Mouse (Mus musculus): ENCODE data around the gene Cyp4a31. TPM values are rescaled to one million over a fixed set of nuclear protein-coding genes. Genes with fewer than 3 reads are reported as not detected.
"Not testable (repeated sequence)": the region's sequence is repeated elsewhere in the genome, so short reads cannot be mapped to it uniquely, and the experiment has no call there.

The Cyp4a31 gene
- polyA plus RNA-seq (2015; fragmentation: Nextera tagmentation; extraction: Ambion mirVana), result not detected in 2 replicates

DNA sequence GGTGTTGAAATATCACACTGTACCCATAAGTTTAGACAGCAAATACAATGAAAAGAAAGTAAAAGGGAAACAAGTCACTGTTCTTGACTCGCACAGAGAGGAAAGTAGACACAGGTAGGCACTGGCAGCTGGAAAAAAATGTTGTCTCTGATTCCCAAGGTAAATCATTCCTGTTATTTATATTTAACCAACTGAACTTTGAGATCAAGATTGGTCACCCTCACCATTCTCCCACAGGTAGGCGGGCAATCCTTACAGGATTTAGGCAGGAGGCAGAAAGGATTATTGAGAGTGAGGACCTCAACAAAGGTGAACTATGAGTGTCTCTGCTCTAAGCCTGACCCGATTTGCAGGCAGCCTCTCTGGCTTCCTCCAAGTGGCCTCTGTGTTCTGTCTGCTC, at the start of gene Cyp4a31:
TSS of gene Cyp4a31 (plus strand) at position 249 of the 400 bp plus-strand sequence.
- H3K27me3 ChIP-seq, result no peaks in the 10 kb centered on the region
- ATAC-seq (ENCODE audit: low FRiP score), result no peak
- WGBS, result 89% methylated on average over 3 of the region's 3 CpGs
- no peaks in the 10 kb centered on the region for H3K9me3 ChIP-seq
- H3K4me2 ChIP-seq, result no peak within 1 kb of the TSS
- H3K36me3 ChIP-seq, result no peaks in the 10 kb centered on the region
- H3K27ac ChIP-seq, result no peak within 1 kb of the TSS
- H3K9ac ChIP-seq, result no peak within 1 kb of the TSS
- no peak within 1 kb of the TSS for H3K4me3 ChIP-seq
- no peaks in the 10 kb centered on the region for H3K4me1 ChIP-seq (replicated peaks)

DNA sequence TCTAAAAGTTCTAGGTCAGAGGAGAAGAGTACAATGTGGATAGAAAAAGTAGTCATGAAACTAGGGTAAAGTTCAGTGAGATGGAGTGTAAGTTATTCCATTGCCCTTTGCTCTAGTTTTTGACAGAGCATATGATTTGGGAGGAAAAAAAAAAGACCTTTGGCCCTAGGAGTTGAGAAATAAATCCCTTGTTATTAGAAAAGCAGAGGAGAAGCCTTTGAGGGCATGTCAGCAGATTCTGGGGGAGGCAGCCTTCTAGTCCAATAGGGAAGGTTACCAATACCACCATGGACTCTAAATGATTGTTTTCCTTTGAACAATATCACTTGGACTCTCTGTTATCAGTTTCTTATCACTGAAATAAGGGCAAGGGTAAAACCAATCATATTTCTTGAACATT, 49.5 kb upstream of the Cyp4a31 start:
- not testable (repeated sequence) for H3K27me3 ChIP-seq; H3K4me2 ChIP-seq; H3K4me3 ChIP-seq; H3K4me1 ChIP-seq (replicated peaks); H3K9me3 ChIP-seq; ATAC-seq (ENCODE audit: low FRiP score); H3K36me3 ChIP-seq; H3K9ac ChIP-seq; H3K27ac ChIP-seq

DNA sequence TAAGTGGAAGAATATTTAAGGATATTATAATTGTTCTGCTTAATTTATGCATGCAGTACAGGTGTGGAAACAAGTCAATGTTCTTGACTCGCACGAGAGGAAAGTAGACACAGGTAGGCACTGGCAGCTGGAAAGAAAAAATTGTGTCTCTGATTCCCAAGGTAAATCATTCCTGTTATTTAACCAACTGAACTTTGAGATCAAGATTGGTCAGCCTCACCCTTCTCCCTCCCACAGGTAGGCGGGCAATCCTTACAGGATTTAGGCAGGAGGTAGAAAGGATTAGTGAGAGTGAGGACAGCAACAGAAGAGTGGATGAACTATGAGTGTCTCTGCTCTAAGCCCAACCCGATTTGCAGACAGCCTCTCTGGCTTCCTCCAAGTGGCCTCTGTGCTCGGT, 45.4 kb upstream of the Cyp4a31 start, which contains the start of gene Cyp4a10:
TSS of gene Cyp4a10 (plus strand) at position 265 of the 400 bp plus-strand sequence.
- not testable (repeated sequence) for H3K36me3 ChIP-seq; H3K4me3 ChIP-seq; H3K27ac ChIP-seq; H3K4me1 ChIP-seq (replicated peaks); H3K9ac ChIP-seq; H3K9me3 ChIP-seq; H3K27me3 ChIP-seq; H3K4me2 ChIP-seq; ATAC-seq (ENCODE audit: low FRiP score)
- WGBS, result 84% methylated on average over 5 of the region's 5 CpGs

DNA sequence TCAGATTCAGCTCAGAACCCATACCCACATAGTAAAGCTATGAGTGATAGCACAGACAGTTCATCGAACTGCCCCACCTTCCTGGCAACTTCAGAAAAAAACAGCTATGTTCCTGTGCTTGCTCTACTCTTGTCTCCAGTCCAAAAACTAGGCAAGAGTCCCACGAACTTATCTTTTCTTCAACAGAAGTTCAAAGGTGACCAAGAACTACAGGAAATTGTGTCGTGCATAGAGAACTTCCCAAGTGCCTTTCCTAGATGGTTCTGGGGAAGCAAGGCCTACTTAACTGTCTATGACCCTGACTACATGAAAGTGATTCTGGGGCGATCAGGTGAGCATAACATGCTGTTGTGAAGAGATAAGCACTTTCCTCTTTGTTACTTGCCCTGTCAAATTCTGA, 44.0 kb upstream of the Cyp4a31 start:
- H3K4me2 ChIP-seq, result no peak overlapping the region
- H3K4me1 ChIP-seq (replicated peaks), result no peaks in the 10 kb centered on the region
- no peaks in the 10 kb centered on the region for H3K27me3 ChIP-seq
- no peaks in the 10 kb centered on the region for H3K36me3 ChIP-seq
- no peaks in the 10 kb centered on the region for H3K9me3 ChIP-seq
- H3K4me3 ChIP-seq, result no peak overlapping the region
- H3K27ac ChIP-seq, result no peak overlapping the region
- 75% methylated on average over 4 of the region's 4 CpGs for WGBS
- no peak for ATAC-seq (ENCODE audit: low FRiP score)
- H3K9ac ChIP-seq, result no peak overlapping the region

- no peak for ATAC-seq (ENCODE audit: low FRiP score)
- no peaks in the 10 kb centered on the region for H3K36me3 ChIP-seq
- H3K4me2 ChIP-seq, result no peak overlapping the region
- H3K9me3 ChIP-seq, result no peaks in the 10 kb centered on the region
- no peak overlapping the region for H3K4me3 ChIP-seq
- no peaks in the 10 kb centered on the region for H3K4me1 ChIP-seq (replicated peaks)
- no peak overlapping the region for H3K9ac ChIP-seq
- no peaks in the 10 kb centered on the region for H3K27me3 ChIP-seq
- WGBS, result 100% methylated on average over 2 of the region's 2 CpGs
- no peak overlapping the region for H3K27ac ChIP-seq
These were observed 41.7 kb upstream of the Cyp4a31 start for GRCm38 (mm10) chr4:115521766-115522165.

GRCm38 (mm10) chr4:115545101-115545500, 18.3 kb upstream of the Cyp4a31 start:
- H3K4me1 ChIP-seq (replicated peaks), result no peaks in the 10 kb centered on the region
- no peak overlapping the region for H3K9ac ChIP-seq
- no peak for ATAC-seq (ENCODE audit: low FRiP score)
- H3K36me3 ChIP-seq, result no peaks in the 10 kb centered on the region
- no peaks in the 10 kb centered on the region for H3K27me3 ChIP-seq
- no peaks in the 10 kb centered on the region for H3K9me3 ChIP-seq
- 58% methylated on average over 1 of the region's 1 CpGs for WGBS
- no peak overlapping the region for H3K4me2 ChIP-seq
- H3K4me3 ChIP-seq, result no peak overlapping the region
- no peak overlapping the region for H3K27ac ChIP-seq

DNA sequence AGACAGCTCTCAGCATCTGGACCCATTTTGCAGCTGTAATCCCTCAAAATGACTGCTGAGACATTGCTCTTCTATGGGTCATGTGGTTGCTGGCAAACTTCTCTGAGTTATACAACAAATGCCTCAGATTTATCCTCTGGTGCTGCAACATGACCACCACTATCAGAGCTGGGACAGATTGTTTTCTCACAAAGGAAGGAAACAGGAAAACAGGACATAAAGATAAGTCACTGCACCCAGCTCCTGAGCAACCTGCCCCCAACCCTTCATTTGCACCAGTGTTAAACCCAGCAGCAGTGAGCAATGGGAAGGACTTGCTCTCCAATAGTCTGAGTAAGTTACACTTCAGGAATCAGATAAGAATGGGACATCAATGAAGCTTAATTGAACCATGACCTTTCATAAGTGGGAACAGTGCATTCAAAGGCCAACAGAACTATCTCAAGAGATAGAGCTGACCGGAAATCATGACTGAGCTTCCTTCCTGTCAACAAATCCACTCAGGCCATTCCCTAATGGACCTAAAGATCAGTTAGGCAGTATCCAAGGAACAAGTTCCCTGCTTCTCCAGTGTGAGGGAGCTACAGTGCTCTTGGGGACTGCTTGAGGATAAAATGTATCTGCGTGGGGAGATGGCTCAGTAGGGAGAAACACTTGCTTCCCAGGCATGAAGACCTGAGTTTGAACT, 17.2 kb upstream of the Cyp4a31 start:
- H3K4me2 ChIP-seq, result no peak overlapping the region
- WGBS, result 89% methylated on average over 2 of the region's 2 CpGs
- no peak overlapping the region for H3K9ac ChIP-seq
- no peaks in the 10 kb centered on the region for H3K27me3 ChIP-seq
- no peak overlapping the region for H3K4me3 ChIP-seq
- no peak for ATAC-seq (ENCODE audit: low FRiP score)
- H3K9me3 ChIP-seq, result no peaks in the 10 kb centered on the region
- H3K4me1 ChIP-seq (replicated peaks), result no peaks in the 10 kb centered on the region
- H3K36me3 ChIP-seq, result no peaks in the 10 kb centered on the region
- H3K27ac ChIP-seq, result no peak overlapping the region

GRCm38 (mm10) chr4:115552726-115553125, 10.7 kb upstream of the Cyp4a31 start:
- H3K9me3 ChIP-seq, result no peaks in the 10 kb centered on the region
- WGBS, result 86% methylated on average over 3 of the region's 3 CpGs
- no peaks in the 10 kb centered on the region for H3K36me3 ChIP-seq
- H3K27ac ChIP-seq, result no peak overlapping the region
- H3K4me1 ChIP-seq (replicated peaks), result no peaks in the 10 kb centered on the region
- no peak overlapping the region for H3K4me2 ChIP-seq
- H3K9ac ChIP-seq, result no peak overlapping the region
- H3K4me3 ChIP-seq, result no peak overlapping the region
- H3K27me3 ChIP-seq, result no peaks in the 10 kb centered on the region
- no peak for ATAC-seq (ENCODE audit: low FRiP score)

- Histone ChIP-seq H3K27me3 (no peaks in the 10 kb centered on the region), H3K4me3 (no peak overlapping the region), H3K9ac (no peak overlapping the region), H3K27ac (no peak overlapping the region), H3K9me3 (no peaks in the 10 kb centered on the region), H3K36me3 (no peaks in the 10 kb centered on the region), H3K4me1 (replicated peaks) (no peaks in the 10 kb centered on the region), H3K4me2 (no peak overlapping the region)
- ATAC-seq (ENCODE audit: low FRiP score), result no peak
- 74% methylated on average over 2 of the region's 2 CpGs for WGBS
These were observed 7.9 kb upstream of the Cyp4a31 start for GRCm38 (mm10) chr4:115555513-115555912.

DNA sequence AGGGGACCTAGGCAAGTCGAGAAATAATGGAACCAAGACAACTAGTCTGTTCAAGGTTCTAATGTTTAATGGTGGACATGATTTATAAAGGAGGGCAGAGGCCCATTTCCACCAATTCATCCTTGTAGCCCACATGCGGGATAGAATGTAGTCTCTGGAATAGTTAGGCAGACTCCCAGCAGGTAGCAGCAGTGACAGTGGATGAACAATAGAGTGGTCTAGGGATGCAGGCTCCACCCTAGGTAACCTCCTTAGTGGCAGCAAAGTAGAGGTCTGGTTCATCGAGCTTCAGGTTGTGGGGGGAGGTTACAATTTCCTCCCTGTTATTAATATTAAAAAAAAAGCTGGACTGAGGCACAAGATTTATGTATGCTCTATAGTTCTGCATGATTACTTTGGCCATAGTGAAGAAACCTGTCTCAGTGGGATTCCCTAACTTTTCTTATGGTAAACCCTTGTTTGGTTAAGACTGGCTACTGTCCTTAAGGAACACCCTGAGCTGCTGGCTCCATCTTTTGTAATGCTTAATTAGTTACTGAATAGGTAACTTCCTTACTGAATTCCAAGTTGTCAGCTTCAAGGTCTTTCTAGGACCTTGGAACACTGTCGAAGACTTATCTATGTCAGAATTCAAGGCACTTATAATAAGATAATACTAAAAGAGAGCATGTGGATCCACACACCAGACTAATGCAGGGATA, 5.4 kb upstream of the Cyp4a31 start:
- no peaks in the 10 kb centered on the region for H3K4me1 ChIP-seq (replicated peaks)
- no peaks in the 10 kb centered on the region for H3K36me3 ChIP-seq
- no peak overlapping the region for H3K4me3 ChIP-seq
- H3K9ac ChIP-seq, result no peak overlapping the region
- no peaks in the 10 kb centered on the region for H3K27me3 ChIP-seq
- H3K9me3 ChIP-seq, result no peaks in the 10 kb centered on the region
- ATAC-seq (ENCODE audit: low FRiP score), result no peak
- no peak overlapping the region for H3K27ac ChIP-seq
- WGBS, result 44% methylated on average over 4 of the region's 4 CpGs
- no peak overlapping the region for H3K4me2 ChIP-seq

DNA sequence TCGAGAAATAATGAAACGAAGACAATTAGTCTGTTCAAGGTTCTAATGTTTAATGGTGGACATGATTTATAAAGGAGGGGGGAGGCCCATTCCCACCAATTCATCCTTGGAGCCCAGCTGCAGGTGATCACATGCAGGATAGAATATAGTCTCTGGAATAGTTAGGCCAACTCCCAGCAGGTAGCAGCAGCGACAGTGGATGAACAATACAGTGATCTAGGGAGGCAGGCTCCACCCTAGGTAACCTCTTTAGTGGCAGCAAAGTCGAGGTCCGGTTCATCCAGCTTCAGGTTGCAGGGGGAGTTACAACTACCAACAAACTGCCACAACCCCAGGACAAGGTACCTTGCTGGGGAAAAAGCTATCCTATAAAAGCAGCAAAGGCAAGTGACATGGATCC, 2.2 kb upstream of the Cyp4a31 start:
- not testable (repeated sequence) for H3K4me2 ChIP-seq; H3K9me3 ChIP-seq; ATAC-seq (ENCODE audit: low FRiP score); H3K9ac ChIP-seq; H3K4me3 ChIP-seq; H3K4me1 ChIP-seq (replicated peaks); H3K36me3 ChIP-seq; H3K27me3 ChIP-seq; H3K27ac ChIP-seq
- WGBS, result 60% methylated on average over 5 of the region's 5 CpGs

DNA sequence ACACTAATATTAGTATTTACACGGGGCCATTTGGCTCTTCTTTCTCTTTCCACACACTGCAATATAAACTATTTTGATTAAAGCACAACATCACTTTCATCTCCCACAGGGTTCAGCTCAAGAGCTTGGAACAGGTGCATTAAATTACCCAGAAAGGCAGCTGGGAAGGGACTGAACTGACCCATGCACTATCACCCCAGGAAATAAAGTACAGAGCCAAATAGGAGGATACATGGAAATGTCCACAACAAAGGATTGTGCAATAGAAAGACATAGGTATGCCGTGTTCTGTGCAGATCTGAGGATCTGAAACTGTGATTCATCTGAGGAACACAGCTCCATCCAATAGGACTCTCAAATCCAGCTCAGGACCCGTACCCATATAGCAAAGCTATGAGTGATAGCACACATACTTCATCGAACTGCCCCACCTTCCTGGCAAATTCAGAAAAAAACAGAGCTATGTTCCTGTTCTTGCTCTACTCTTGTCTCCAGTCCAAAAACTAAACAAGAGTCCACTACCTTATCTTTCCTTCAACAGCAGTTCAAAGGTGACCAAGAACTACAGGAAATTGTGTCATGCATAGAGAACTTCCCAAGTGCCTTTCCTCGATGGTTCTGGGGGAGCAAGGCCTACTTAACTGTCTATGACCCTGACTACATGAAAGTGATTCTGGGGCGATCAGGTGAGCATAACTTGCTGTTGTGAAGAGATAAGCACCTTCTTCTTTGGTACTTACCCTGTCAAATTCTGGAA, 1.2 kb downstream of the Cyp4a31 start:
- 90% methylated on average over 6 of the region's 6 CpGs for WGBS
- not testable (repeated sequence) for H3K27me3 ChIP-seq; H3K4me2 ChIP-seq; H3K36me3 ChIP-seq; H3K9ac ChIP-seq; H3K9me3 ChIP-seq; H3K27ac ChIP-seq; ATAC-seq (ENCODE audit: low FRiP score); H3K4me3 ChIP-seq; H3K4me1 ChIP-seq (replicated peaks)

All from hindbrain, embryonic 13.5 days (tissue).